Mouse (Mus musculus) hindbrain, embryonic 10.5 days (tissue): ENCODE measurements at regions not wholly inside any gene's neighbourhood (a gene's known extent, or its start where the extent isn't known, plus 50 kb on each side); places are given as distances from the start of the nearest gene placed in this dataset.
A peak's percentile ranks its signal among the peaks of the same experiment; 100 is the strongest.
"Not testable (repeated sequence)": the region's sequence is repeated elsewhere in the genome, so short reads cannot be mapped to it uniquely, and the experiment has no call there.

Source experiments
- DNase-seq: peaks from one replicate; pipeline ENCODE4 v3.0.0-alpha.2; 2017; ENCODE audit warnings: low spot score
- H3K27ac ChIP-seq: fragments of 300-500 bp; sonication (generic); 2 replicates; pipeline ENCODE4 v1.5.1; 2016; ENCODE audit warnings: mild to moderate bottlenecking, moderate library complexity
- H3K27me3 ChIP-seq: fragments of 300-500 bp; sonication (generic); 2 replicates; pipeline ENCODE4 v1.6.1; 2016; ENCODE audit warnings: mild to moderate bottlenecking; ENCODE audit not compliant: poor library complexity, insufficient read depth, severe bottlenecking
- H3K36me3 ChIP-seq: fragments of 300-500 bp; sonication (generic); 2 replicates; pipeline ENCODE4 v1.6.1; 2016; ENCODE audit warnings: mild to moderate bottlenecking, moderate library complexity
- H3K4me1 ChIP-seq: fragments of 300-500 bp; sonication (generic); replicated peaks from 2 replicates; pipeline ENCODE4 v1.6.1; 2016; ENCODE audit warnings: mild to moderate bottlenecking
- H3K4me3 ChIP-seq: fragments of 300-500 bp; sonication (generic); 2 replicates; pipeline ENCODE4 v1.5.1; 2016; ENCODE audit warnings: mild to moderate bottlenecking, moderate library complexity
- H3K9me3 ChIP-seq: fragments of 300-500 bp; sonication (generic); 2 replicates; pipeline ENCODE4 v1.6.1; 2016; ENCODE audit warnings: mild to moderate bottlenecking, moderate library complexity
- WGBS: fragments of 180-500 bp; shearing (Covaris S2); methylation state at CpG from one replicate; pipeline ENCODE4 v1.1.7; 2016; 5-methylcytosine and 5-hydroxymethylcytosine counted together

GRCm38 (mm10) chr16:76472386-76472785 lies 98.8 kb upstream of the Nrip1 start:
- WGBS, result 79% methylated on average over 3 of the region's 3 CpGs
- Histone ChIP-seq H3K27me3 (no peaks in the 10 kb centered on the region), H3K4me3 (no peak overlapping the region), H3K9me3 (no peaks in the 10 kb centered on the region), H3K36me3 (no peaks in the 10 kb centered on the region), H3K4me1 (0 out of 2 replicates have a peak, but pooled peaks cover 3% of the 10 kb centered on the region), H3K27ac (no peak overlapping the region)
- DNase-seq, result no peak

GRCm38 (mm10) chr16:76471081-76471480 lies 97.5 kb upstream of the Nrip1 start:
- DNase-seq, result no peak
- Histone ChIP-seq H3K4me3 (no peak overlapping the region), H3K4me1 (0 out of 2 replicates have a peak, but pooled peaks cover 3% of the 10 kb centered on the region), H3K27ac (no peak overlapping the region), H3K9me3 (no peaks in the 10 kb centered on the region), H3K27me3 (no peaks in the 10 kb centered on the region), H3K36me3 (no peaks in the 10 kb centered on the region)
- 67% methylated on average over 3 of the region's 3 CpGs for WGBS

GRCm38 (mm10) chr16:76459521-76459920 lies 85.9 kb upstream of the Nrip1 start:
- no peaks in the 10 kb centered on the region for H3K9me3 ChIP-seq
- H3K36me3 ChIP-seq, result no peaks in the 10 kb centered on the region
- H3K4me1 ChIP-seq, result peaks cover 5% of the 10 kb centered on the region; the same call in 1 of the 2 replicates
- no peak for DNase-seq
- H3K27me3 ChIP-seq, result 0 out of 2 replicates have a peak, but pooled peaks cover 3% of the 10 kb centered on the region
- H3K27ac ChIP-seq, result no peak overlapping the region
- H3K4me3 ChIP-seq, result no peak overlapping the region
- 94% methylated on average over 1 of the region's 1 CpGs for WGBS

GRCm38 (mm10) chr16:76456300-76456599 lies 82.6 kb upstream of the Nrip1 start:
- not testable (repeated sequence) for H3K9me3 ChIP-seq, H3K4me3 ChIP-seq, H3K36me3 ChIP-seq, DNase-seq, H3K27ac ChIP-seq, H3K27me3 ChIP-seq
- 82% methylated on average over 2 of the region's 2 CpGs for WGBS
- H3K4me1 ChIP-seq, result peaks cover 26% of the 10 kb centered on the region

- H3K27me3 ChIP-seq, result 0 out of 2 replicates have a peak, but pooled peaks cover 3% of the 10 kb centered on the region
- WGBS, result 84% methylated on average over 9 of the region's 9 CpGs
- no peaks in the 10 kb centered on the region for H3K36me3 ChIP-seq
- H3K27ac ChIP-seq, result no peak overlapping the region
- DNase-seq, result no peak
- peaks cover 6% of the 10 kb centered on the region; the same call in 1 of the 2 replicates for H3K9me3 ChIP-seq
- no peak overlapping the region for H3K4me3 ChIP-seq
- peaks cover 26% of the 10 kb centered on the region for H3K4me1 ChIP-seq
Observed at GRCm38 (mm10) chr16:76455499-76456299, 82.1 kb upstream of the Nrip1 start.

GRCm38 (mm10) chr16:76454741-76455465 lies 81.3 kb upstream of the Nrip1 start:
- 0 out of 2 replicates have a peak, but pooled peaks cover 3% of the 10 kb centered on the region for H3K27me3 ChIP-seq

GRCm38 (mm10) chr16:76453457-76454200 lies 80.0 kb upstream of the Nrip1 start:
- H3K27me3 ChIP-seq, result 0 out of 2 replicates have a peak, but pooled peaks cover 3% of the 10 kb centered on the region
- H3K9me3 ChIP-seq, result peaks cover 6% of the 10 kb centered on the region; the same call in 1 of the 2 replicates
- peak overlapping the region; percentile 84 for H3K27ac ChIP-seq
- WGBS, result 9% methylated on average over 11 of the region's 11 CpGs
- peak; percentile 88 for DNase-seq
- H3K36me3 ChIP-seq, result no peaks in the 10 kb centered on the region
- peak overlapping the region; percentile 20 for H3K4me3 ChIP-seq
- peaks cover 26% of the 10 kb centered on the region for H3K4me1 ChIP-seq

More at GRCm38 (mm10) chr16:76454741-76455465, 81.3 kb upstream of the Nrip1 start:
- Histone ChIP-seq H3K4me1 (peaks cover 26% of the 10 kb centered on the region), H3K9me3 (peaks cover 6% of the 10 kb centered on the region; the same call in 1 of the 2 replicates), H3K36me3 (no peaks in the 10 kb centered on the region), H3K27ac (peak overlapping the region; percentile 84), H3K4me3 (no peak overlapping the region)
- no peak for DNase-seq
- WGBS, result 90% methylated on average over 17 of the region's 17 CpGs

GRCm38 (mm10) chr16:76448773-76449172 lies 75.1 kb upstream of the Nrip1 start:
- H3K4me3 ChIP-seq, result no peak overlapping the region
- DNase-seq, result no peak
- H3K27ac ChIP-seq, result no peak overlapping the region
- H3K9me3 ChIP-seq, result peaks cover 6% of the 10 kb centered on the region; the same call in 1 of the 2 replicates
- H3K4me1 ChIP-seq, result peaks cover 13% of the 10 kb centered on the region
- H3K27me3 ChIP-seq, result no peaks in the 10 kb centered on the region
- no peaks in the 10 kb centered on the region for H3K36me3 ChIP-seq
- 73% methylated on average over 3 of the region's 3 CpGs for WGBS

GRCm38 (mm10) chr16:76447033-76447432 lies 73.4 kb upstream of the Nrip1 start:
- Histone ChIP-seq H3K4me1 (0 out of 2 replicates have a peak, but pooled peaks cover under 1% of the 10 kb centered on the region), H3K27me3 (no peaks in the 10 kb centered on the region), H3K36me3 (no peaks in the 10 kb centered on the region), H3K9me3 (peaks cover 5% of the 10 kb centered on the region; the same call in 1 of the 2 replicates), H3K4me3 (no peak overlapping the region), H3K27ac (no peak overlapping the region)
- 57% methylated on average over 3 of the region's 3 CpGs for WGBS
- no peak for DNase-seq

GRCm38 (mm10) chr16:76444668-76445067 lies 71.0 kb upstream of the Nrip1 start:
- DNase-seq, result no peak
- H3K27me3 ChIP-seq, result no peaks in the 10 kb centered on the region
- no peak overlapping the region for H3K27ac ChIP-seq
- WGBS, result 85% methylated on average over 3 of the region's 3 CpGs
- no peaks in the 10 kb centered on the region for H3K9me3 ChIP-seq
- H3K36me3 ChIP-seq, result no peaks in the 10 kb centered on the region
- no peak overlapping the region for H3K4me3 ChIP-seq
- H3K4me1 ChIP-seq, result 0 out of 2 replicates have a peak, but pooled peaks cover 4% of the 10 kb centered on the region

- no peaks in the 10 kb centered on the region for H3K9me3 ChIP-seq
- no peaks in the 10 kb centered on the region for H3K27me3 ChIP-seq
- DNase-seq, result no peak
Observed at GRCm38 (mm10) chr16:76442635-76443034, 69.0 kb upstream of the Nrip1 start.

GRCm38 (mm10) chr16:76441803-76442448 lies 68.3 kb upstream of the Nrip1 start:
- Histone ChIP-seq H3K36me3 (no peaks in the 10 kb centered on the region), H3K27me3 (no peaks in the 10 kb centered on the region), H3K9me3 (no peaks in the 10 kb centered on the region), H3K27ac (no peak overlapping the region), H3K4me1 (0 out of 2 replicates have a peak, but pooled peaks cover 4% of the 10 kb centered on the region), H3K4me3 (no peak overlapping the region)
- 64% methylated on average over 5 of the region's 5 CpGs for WGBS
- DNase-seq, result no peak

More at GRCm38 (mm10) chr16:76442635-76443034, 69.0 kb upstream of the Nrip1 start:
- no peak overlapping the region for H3K27ac ChIP-seq
- 87% methylated on average over 2 of the region's 2 CpGs for WGBS
- no peaks in the 10 kb centered on the region for H3K36me3 ChIP-seq
- H3K4me1 ChIP-seq, result 0 out of 2 replicates have a peak, but pooled peaks cover 4% of the 10 kb centered on the region
- H3K4me3 ChIP-seq, result no peak overlapping the region
